Mouse (Mus musculus): ENCODE results near the gene Capns2. TPM values are rescaled to one million over a fixed set of nuclear protein-coding genes. Genes with fewer than 3 reads are reported as not detected.

The Capns2 gene
- polyA plus RNA-seq, 1 experiment from 2014 or later: not detected

GRCm38 (mm10) chr8:92913396-92913795, 12.2 kb downstream of the Capns2 start:
- H3K27me3 ChIP-seq (replicated peaks): no peaks in the 10 kb centered on the region
- H3K4me2 ChIP-seq: no peak overlapping the region
- H3K27ac ChIP-seq: no peak overlapping the region

GRCm38 (mm10) chr8:92916082-92916481, 14.9 kb downstream of the Capns2 start:
- no peak overlapping the region for H3K4me2 ChIP-seq
- no peaks in the 10 kb centered on the region for H3K36me3 ChIP-seq
- no peaks in the 10 kb centered on the region for H3K4me1 ChIP-seq
- 62% methylated on average over 3 of the region's 3 CpGs for WGBS (ENCODE audit: insufficient replicate concordance)
- no peaks in the 10 kb centered on the region for H3K9me3 ChIP-seq (replicated peaks)
- H3K27ac ChIP-seq: no peak overlapping the region
- H3K9ac ChIP-seq: no peak overlapping the region
- no peak for ATAC-seq
- no peaks in the 10 kb centered on the region for H3K27me3 ChIP-seq (replicated peaks)
- no peak overlapping the region for H3K4me3 ChIP-seq

More at GRCm38 (mm10) chr8:92913396-92913795, 12.2 kb downstream of the Capns2 start:
- H3K9me3 ChIP-seq (replicated peaks): no peaks in the 10 kb centered on the region
- 79% methylated on average over 7 of the region's 7 CpGs for WGBS (ENCODE audit: insufficient replicate concordance)
- no peaks in the 10 kb centered on the region for H3K36me3 ChIP-seq
- no peak overlapping the region for H3K4me3 ChIP-seq
- H3K4me1 ChIP-seq: no peaks in the 10 kb centered on the region
- H3K9ac ChIP-seq: no peak overlapping the region
- ATAC-seq: no peak

GRCm38 (mm10) chr8:92921768-92922167, 20.6 kb downstream of the Capns2 start:
- H3K4me1 ChIP-seq: no peaks in the 10 kb centered on the region
- no peak for ATAC-seq

GRCm38 (mm10) chr8:92928986-92929385, 27.8 kb downstream of the Capns2 start:
- WGBS (ENCODE audit: insufficient replicate concordance): 68% methylated on average over 4 of the region's 4 CpGs
- no peaks in the 10 kb centered on the region for H3K4me1 ChIP-seq
- no peak overlapping the region for H3K4me2 ChIP-seq
- H3K27ac ChIP-seq: no peak overlapping the region
- no peaks in the 10 kb centered on the region for H3K36me3 ChIP-seq
- ATAC-seq: no peak
- H3K27me3 ChIP-seq (replicated peaks): no peaks in the 10 kb centered on the region
- no peak overlapping the region for H3K4me3 ChIP-seq
- peaks cover 7% of the 10 kb centered on the region; the same call in 1 of the 2 replicates for H3K9me3 ChIP-seq (replicated peaks)
- H3K9ac ChIP-seq: no peak overlapping the region

More at GRCm38 (mm10) chr8:92921768-92922167, 20.6 kb downstream of the Capns2 start:
- Histone ChIP-seq H3K27ac (no peak overlapping the region), H3K9me3 (replicated peaks) (no peaks in the 10 kb centered on the region), H3K4me3 (no peak overlapping the region), H3K4me2 (no peak overlapping the region), H3K27me3 (replicated peaks) (no peaks in the 10 kb centered on the region), H3K9ac (no peak overlapping the region), H3K36me3 (no peaks in the 10 kb centered on the region)
- WGBS (ENCODE audit: insufficient replicate concordance): 74% methylated on average over 3 of the region's 3 CpGs

- no peaks in the 10 kb centered on the region for H3K4me1 ChIP-seq
- no peak for ATAC-seq
- 48% methylated on average over 4 of the region's 4 CpGs for WGBS (ENCODE audit: insufficient replicate concordance)
Measured at GRCm38 (mm10) chr8:92938056-92938455, 36.8 kb downstream of the Capns2 start.

GRCm38 (mm10) chr8:92949071-92949470, 47.9 kb downstream of the Capns2 start:
- ATAC-seq: no peak

More at GRCm38 (mm10) chr8:92938056-92938455, 36.8 kb downstream of the Capns2 start:
- Histone ChIP-seq H3K9me3 (replicated peaks) (no peaks in the 10 kb centered on the region), H3K27me3 (replicated peaks) (no peaks in the 10 kb centered on the region), H3K36me3 (no peaks in the 10 kb centered on the region), H3K9ac (no peak overlapping the region), H3K4me3 (no peak overlapping the region), H3K4me2 (no peak overlapping the region), H3K27ac (no peak overlapping the region)

GRCm38 (mm10) chr8:92950639-92951371, 49.6 kb downstream of the Capns2 start:
- H3K4me1 ChIP-seq: no peaks in the 10 kb centered on the region
- no peak overlapping the region for H3K4me3 ChIP-seq
- no peaks in the 10 kb centered on the region for H3K27me3 ChIP-seq (replicated peaks)
- H3K9me3 ChIP-seq (replicated peaks): no peaks in the 10 kb centered on the region
- no peak for ATAC-seq
- H3K4me2 ChIP-seq: no peak overlapping the region
- no peak overlapping the region for H3K27ac ChIP-seq
- no peaks in the 10 kb centered on the region for H3K36me3 ChIP-seq
- 66% methylated on average over 12 of the region's 12 CpGs for WGBS (ENCODE audit: insufficient replicate concordance)
- no peak overlapping the region for H3K9ac ChIP-seq

More at GRCm38 (mm10) chr8:92949071-92949470, 47.9 kb downstream of the Capns2 start:
- Histone ChIP-seq H3K36me3 (no peaks in the 10 kb centered on the region), H3K9me3 (replicated peaks) (no peaks in the 10 kb centered on the region), H3K4me1 (no peaks in the 10 kb centered on the region), H3K4me3 (no peak overlapping the region), H3K27ac (no peak overlapping the region), H3K27me3 (replicated peaks) (no peaks in the 10 kb centered on the region), H3K9ac (no peak overlapping the region), H3K4me2 (no peak overlapping the region)
- WGBS (ENCODE audit: insufficient replicate concordance): 37% methylated on average over 4 of the region's 4 CpGs

Small RNA genes lying within 50 kb of the gene (microRNA-seq; reads per million reads assigned to microRNA genes)
- gene Gm22151: not detected

Other genes with a start within 250 kb of the Capns2 start
- gene Irx6, start 227.1 kb upstream of the Capns2 start, polyA plus RNA-seq (2016; fragmentation: Nextera tagmentation; extraction: Ambion mirVana): 0.05 TPM in 1 of 2 replicates, not detected in the other
- 22.6 and 25.3 TPM in 2 replicates for gene Mmp2, start 74.1 kb upstream of the Capns2 start, polyA plus RNA-seq (2016; fragmentation: Nextera tagmentation; extraction: Ambion mirVana)
- 4.8 and 5.0 TPM in 2 replicates for gene Lpcat2, start 46.1 kb upstream of the Capns2 start, polyA plus RNA-seq (2016; fragmentation: Nextera tagmentation; extraction: Ambion mirVana)
- not detected in 2 replicates for gene Slc6a2, start 58.7 kb downstream of the Capns2 start, polyA plus RNA-seq (2016; fragmentation: Nextera tagmentation; extraction: Ambion mirVana)
- not detected in 2 replicates for gene Ces1a, start 146.8 kb downstream of the Capns2 start, polyA plus RNA-seq (2016; fragmentation: Nextera tagmentation; extraction: Ambion mirVana)
- not detected in 2 replicates for gene Ces1b, start 178.6 kb downstream of the Capns2 start, polyA plus RNA-seq (2016; fragmentation: Nextera tagmentation; extraction: Ambion mirVana)
- 0.13 and 0.21 TPM in 2 replicates for gene Ces1c, start 229.9 kb downstream of the Capns2 start, polyA plus RNA-seq (2016; fragmentation: Nextera tagmentation; extraction: Ambion mirVana)